Mouse (Mus musculus) v-Abl transformed pro-B cells (cell line): Measurements from ENCODE around the gene Sar1a.

Experiments
- in situ Hi-C, 2 experiments: fragments of 400-800 bp; cut with MboI; formaldehyde crosslinking; loops; one replicate each; pipeline ENCODE4 v1.15.1; 2025; ENCODE audit not compliant: unreplicated experiment in 2 of 2

Sar1a gene

DNA sequence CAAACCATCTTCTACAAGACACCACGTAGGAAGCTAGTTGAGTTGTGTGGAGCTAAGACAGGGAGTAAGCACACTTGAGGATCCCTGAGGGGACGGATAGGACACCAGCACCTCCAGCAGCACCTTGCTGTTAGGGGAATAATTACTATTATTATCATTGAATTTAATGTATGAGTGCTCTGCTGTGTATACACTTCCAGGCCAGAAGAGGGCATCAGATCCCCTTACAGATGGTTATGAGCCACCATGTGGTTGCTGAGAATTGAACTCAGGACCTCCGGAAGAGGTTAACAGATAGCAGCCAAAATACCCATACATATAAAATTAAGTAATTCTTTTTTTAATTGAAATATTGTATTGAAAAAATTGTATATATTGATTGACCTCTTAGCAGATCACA lies 9.3 kb upstream of the Sar1a start:
- in situ Hi-C loops: no loop called here

DNA sequence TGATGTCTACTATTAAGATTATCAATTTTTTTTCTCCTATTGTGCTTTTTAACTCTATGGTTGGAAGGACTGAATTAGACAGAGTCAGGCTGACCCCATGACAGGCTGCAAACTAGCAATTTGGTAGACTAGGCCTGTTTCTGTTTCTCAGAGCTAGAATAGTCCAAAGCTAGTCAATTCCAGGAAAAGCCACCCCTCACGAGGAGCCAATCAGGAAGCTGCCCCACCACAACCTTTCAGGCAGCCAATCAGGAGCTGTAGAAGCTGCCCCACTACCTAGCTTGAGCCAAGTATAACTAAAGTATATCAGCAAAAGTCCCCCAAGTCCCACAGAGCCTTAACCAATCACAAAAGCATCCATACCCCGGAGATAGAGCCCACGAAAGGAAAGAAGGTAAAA lies 4.2 kb upstream of the Sar1a start:
- in situ Hi-C loops: loop anchor here (25.0 kb wide), 3 partner anchors 786 to 1789 kb away; partner anchors contain the start of gene Dnajb12 (in 1 of the 2)

DNA sequence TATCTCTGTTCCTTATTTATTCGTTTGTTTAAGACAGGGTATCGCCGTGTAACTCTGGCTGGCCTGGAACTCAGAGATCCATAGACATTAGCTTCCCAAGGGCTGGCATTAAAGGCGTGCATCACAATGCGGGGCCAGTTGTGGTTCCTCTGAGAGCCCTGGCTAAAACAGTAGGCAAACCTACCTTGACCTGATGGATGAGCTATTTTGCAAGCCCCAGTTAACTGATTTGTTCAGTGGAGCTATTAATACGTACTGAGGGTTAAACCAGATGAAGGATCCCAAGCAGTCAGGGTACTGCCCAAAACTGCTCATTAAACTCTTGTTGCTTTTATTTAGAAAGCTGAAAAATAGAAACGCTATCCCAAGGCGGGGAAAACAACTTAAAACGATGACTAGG lies 554 bp upstream of the Sar1a start:
- in situ Hi-C loops: loop anchor here (25.0 kb wide), 3 partner anchors 783 to 1792 kb away; partner anchors contain the start of gene Dnajb12 (in 1 of the 2)

DNA sequence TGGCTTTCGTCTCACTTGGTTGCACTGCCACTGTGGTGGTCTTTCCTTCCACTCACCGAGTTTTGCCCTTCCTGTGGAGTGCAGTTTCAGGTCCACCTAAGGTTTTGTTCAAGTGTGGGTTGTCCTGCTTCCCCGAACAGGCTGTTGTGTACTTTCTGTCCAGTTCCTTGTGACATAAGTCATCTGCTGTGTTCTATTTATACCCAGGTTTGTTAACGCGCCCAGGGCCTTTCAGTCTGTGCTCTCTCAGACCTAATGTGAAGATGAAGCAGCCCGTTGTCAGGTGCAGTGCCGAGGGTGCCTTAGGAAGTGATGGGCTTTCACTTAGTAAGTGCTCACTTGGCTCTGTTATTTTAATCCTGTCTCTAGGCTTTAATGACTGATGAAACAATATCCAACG lies 9.3 kb downstream of the Sar1a start:
- in situ Hi-C loops: loop anchor here (25.0 kb wide), 3 partner anchors 773 to 1802 kb away; partner anchors contain the start of gene Dnajb12 (in 1 of the 2)

DNA sequence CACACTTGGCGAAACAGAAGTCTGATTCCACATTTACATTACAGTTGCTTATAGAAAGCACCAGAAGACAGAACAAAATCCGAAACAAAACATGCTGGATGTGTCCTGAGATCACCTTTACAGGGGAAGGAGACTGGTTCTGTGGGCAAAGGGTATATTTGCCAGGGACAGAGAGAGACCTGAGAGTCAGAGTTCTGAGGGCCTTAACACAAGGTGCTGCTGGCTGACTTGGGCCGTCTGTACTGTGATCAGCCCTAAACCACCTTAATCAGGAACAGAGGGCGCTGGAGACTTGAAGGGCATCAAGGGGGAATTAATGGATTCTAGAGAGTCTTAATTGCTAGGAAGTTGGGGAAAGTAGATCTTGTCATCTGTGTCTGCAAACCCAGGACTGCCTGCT lies 13.5 kb downstream of the Sar1a start:
- in situ Hi-C loops: loop anchor here (25.0 kb wide), 3 partner anchors 769 to 1806 kb away; partner anchors contain the start of gene Dnajb12 (in 1 of the 2)

DNA sequence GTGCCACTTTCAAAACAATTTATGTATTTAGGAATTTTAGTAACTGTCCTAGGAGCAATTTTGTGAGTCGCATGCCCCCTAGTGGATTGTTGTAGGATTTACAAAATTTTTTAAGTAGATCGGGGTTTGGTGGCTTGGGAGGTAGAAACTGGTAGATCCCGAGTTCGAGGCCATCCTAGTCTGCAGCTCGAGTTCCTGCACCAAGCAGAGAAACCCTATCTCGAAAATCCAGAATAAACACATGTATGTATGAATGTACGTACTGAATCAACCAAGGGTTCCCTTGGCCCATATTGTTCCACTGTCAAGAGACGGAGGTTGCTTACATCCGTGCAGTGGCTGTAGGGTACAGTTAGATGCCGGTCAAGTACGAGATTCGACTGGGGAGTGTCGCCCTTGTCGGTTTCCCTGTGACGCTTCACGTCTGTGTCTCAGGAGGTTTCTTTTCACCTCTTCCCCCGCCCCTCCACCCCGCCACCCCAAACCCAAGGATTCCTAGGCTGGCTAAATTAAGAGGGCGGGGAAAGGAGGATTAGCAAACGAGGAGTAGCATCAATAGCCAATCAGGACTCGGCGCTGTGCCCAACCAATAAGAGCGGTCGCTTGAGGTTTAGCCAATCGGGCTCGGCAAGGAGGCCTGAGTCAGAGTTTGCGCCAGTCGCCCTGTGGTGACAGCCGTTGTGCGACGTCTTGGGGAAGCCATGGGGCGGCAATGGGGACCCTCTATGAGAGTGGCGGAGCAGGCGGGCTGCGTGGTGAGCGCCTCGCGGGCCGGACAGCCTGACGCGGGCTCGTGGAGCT lies 15.0 kb downstream of the Sar1a start, which contains the start of gene Tysnd1:
Tysnd1 (plus strand) TSS at position 645 of the 801 bp plus-strand sequence.
- in situ Hi-C loops: loop anchor here (25.0 kb wide), 3 partner anchors 767 to 1808 kb away; partner anchors contain the start of gene Dnajb12 (in 1 of the 2)

DNA sequence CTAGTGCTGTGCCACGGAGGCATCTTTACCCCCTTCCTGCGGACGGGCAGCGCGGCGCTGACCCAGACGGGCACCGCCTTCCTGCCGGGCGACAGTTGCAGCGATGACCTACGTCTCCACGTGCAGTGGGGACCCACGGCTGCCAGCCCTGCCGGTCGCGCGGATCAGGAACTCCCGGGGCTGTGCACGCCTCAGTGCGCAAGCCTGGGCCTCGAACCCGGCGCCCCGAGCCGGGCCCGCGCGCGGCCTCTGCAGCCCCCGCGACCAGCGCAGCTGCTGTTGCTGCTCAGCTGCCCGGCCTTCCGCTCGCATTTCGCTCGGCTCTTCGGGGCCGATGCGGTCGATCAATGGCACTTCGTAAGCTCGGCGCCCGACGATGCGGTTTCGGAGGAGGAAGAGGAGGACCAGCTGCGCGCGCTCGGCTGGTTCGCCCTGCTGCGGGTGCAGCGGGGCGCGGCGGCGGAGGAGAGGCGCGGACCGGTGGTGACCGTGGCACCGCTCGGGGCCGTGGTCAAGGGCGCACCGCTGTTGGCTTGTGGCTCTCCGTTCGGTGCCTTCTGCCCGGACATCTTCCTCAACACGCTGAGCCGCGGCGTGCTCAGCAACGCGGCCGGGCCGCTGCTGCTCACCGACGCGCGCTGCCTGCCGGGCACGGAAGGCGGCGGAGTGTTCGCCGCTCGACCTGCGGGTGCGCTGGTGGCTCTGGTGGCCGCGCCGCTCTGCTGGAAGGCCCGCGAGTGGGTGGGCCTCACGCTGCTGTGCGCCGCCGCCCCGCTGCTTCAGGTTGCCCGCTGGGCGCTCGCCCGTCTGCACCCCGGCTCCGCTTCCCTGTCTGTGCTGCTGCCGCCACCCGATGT lies 15.8 kb downstream of the Sar1a start:
- in situ Hi-C loops: loop anchor here (25.0 kb wide), 3 partner anchors 766 to 1809 kb away; partner anchors contain the start of gene Dnajb12 (in 1 of the 2)

DNA sequence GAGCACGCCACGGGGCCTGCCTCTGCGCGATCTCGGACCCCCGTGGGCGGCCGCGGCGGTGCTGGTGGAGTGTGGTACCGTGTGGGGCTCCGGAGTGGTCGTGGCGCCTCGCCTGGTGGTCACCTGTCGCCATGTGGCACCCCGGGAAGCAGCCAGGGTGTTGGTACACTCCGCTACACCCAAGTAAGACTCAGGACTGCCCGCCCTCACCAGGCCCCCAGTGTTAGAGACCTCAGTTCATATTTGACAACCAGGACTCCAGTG lies 16.4 kb downstream of the Sar1a start:
- in situ Hi-C loops: loop anchor here (25.0 kb wide), 3 partner anchors 766 to 1809 kb away; partner anchors contain the start of gene Dnajb12 (in 1 of the 2)

DNA sequence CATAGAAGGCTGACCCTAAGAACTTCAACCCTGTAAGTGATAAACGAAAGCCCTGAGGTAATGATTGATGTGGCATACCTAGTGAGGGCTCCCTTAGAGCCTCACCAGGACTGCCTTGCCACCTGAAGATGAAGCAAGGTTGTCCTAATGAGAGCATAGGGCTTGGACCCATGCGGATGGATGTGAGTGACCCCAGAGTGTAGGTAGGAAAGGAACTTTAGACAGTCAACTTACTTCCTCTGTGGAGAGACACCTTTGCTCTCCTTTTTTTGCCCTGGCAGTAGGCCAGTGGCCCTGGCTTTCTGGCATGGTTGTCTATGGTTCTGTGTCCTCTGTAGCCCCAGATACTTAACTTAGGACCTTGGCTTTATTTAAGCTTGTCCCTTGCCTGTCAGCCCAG lies 16.9 kb downstream of the Sar1a start:
- in situ Hi-C loops: loop anchor here (25.0 kb wide), 3 partner anchors 765 to 1810 kb away; partner anchors contain the start of gene Dnajb12 (in 1 of the 2)

DNA sequence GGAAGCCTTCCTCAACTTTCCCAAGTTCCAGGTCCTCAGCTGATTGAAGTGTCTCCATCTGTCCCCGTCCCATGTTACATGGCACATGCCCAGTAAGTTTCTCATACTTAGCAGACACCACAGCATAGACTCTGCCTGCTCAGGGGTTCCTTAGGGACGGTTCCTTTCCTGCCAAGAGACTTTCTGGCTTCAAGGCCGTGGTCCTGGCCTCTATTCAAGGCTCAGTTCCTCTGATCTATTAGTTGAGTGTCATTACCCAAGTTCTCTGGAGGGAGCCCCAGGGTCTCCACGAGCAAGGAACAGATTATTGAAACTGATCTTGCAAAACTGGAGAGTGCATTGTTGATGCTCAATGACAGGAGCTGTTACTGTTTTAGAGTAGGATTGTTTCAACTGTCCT lies 24.6 kb downstream of the Sar1a start:
- in situ Hi-C loops: no loop called here

DNA sequence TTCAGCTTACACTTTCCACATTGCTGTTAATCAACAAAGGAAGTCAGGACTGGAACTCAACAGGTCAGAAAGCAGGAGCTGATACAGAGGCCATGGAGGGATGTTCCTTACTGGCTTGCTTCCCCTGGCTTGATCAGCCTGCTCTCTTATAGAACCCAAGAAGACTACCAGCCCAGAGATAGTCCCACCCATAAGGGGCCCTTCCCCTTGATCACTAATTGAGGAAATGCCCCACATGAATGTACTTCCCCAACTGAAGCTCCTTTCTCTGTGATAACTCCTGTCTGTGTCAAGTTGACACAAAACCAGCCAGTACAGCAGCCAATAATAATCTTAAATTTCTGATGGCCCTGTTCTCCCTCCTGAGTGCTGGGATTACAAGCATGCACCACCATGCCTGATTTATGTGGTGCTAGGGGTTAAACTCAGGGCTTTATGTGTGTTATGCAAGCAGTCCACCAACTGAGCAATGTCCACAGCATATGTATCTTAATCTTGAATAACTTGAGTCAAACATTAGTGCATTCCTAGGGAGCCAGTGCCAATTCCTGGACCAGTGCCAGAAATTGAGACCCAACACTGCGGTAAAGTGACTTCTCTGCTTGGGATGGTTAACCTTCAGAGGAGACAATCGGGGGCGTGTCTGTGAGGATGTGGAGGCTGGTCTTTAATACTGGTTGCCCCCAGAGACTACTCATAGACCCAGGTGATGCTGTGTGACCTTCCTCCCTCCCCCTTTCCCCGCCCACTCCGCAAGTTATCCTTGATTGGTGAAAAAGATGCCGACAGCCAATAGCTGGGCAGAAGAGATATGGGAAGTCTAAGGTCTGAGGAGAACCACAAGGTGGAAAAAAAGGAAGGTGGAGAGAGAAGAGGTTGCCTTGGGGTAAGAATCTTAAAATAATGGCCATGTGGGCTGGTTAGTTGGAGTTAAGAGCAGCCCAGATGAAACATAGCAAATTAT lies 26.6 kb downstream of the Sar1a start:
- in situ Hi-C loops: no loop called here

DNA sequence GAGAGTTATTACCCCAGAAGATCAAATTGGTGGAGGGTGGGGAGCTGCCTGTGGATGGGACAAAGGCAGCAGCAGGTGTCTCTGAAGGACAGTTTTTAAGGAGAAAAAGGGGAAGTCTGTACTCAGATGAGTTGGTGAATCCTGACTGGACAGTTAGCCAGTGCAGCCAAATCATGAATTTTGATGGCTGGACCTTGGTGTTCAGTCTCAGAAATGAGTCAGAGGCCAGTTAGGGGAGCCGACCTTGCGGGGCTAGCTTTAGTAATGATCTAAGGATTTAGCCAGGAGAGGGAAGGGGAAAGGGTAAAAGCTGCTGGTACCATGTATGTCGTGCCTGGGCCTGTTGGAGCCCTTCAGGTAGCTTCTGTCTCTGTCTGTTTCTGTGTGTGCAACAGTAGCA lies 33.5 kb downstream of the Sar1a start:
- in situ Hi-C loops: no loop called here

DNA sequence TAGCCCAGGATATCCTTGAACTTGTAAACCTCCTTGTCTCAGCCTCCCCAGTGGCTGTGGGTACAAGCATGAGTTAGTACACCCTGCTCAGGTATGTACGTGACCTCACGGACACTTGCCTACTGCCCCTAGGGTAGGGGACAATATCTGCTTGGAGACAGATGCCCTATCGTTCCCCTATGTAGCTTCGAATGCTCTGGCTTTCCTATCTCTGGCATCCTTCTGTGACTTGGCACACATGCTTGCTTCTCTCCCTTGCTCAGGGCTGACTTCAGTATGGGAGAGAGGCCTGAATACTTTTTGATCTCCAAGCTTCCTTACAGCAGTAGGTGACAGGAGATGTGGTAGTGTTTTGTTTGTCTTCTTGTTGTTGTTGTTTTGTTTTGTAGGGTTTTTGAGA lies 34.0 kb downstream of the Sar1a start:
- in situ Hi-C loops: no loop called here

DNA sequence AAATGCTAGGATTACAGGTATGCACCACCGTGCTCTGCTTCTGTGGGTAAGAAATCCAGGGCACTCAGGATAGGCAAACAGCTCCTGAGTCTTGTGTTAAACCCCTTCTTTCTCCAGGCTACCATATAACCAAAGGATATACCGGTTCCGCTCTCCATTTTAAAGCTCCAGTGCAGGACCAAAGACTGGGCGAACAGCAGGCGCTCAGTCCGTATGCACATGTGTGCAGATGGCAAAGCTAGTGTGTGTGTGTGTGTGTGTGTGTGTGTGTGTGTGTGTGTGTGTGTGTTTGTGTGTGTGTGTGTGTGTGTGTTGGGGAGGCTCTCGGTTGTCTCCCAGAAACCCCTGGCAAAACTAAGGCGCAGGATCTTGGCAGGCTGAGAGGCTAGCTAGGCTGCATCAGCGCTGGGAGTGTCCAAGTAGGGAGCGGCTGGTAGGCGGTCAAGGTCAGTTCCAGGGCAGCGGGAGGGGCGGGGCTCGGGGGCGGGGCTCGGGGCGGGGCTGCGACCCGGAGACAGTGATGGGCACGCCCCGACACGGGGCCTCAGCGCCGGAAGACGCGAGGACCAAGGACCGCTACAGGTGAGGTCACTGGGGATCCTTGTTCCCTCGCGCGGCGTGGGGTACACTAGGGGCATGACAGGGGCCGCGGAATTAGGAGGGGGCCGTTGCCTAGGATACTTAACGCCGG lies 34.8 kb downstream of the Sar1a start, which contains the start of gene Aifm2:
Aifm2 (plus strand) TSS at position 493 of the 691 bp plus-strand sequence.
- in situ Hi-C loops: no loop called here

DNA sequence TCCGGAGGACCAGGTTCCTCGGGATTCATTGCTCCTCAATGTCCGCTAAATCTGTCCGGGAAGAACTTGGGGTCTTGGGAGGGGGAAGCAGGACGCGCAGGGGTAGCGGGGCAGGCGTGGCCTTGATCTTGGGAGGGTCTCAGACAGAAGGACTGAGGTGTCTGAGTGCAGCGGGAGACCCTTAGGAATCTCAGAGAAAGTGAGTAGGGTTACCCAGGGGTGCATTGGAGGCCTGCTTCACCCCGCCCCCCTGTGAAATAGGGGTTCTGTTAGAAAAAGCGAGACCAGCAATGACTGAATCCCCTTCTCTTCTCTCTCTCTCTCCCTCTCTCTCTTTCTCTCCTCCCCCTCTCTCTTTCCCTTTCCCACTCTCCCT lies 35.4 kb downstream of the Sar1a start:
- in situ Hi-C loops: no loop called here

DNA sequence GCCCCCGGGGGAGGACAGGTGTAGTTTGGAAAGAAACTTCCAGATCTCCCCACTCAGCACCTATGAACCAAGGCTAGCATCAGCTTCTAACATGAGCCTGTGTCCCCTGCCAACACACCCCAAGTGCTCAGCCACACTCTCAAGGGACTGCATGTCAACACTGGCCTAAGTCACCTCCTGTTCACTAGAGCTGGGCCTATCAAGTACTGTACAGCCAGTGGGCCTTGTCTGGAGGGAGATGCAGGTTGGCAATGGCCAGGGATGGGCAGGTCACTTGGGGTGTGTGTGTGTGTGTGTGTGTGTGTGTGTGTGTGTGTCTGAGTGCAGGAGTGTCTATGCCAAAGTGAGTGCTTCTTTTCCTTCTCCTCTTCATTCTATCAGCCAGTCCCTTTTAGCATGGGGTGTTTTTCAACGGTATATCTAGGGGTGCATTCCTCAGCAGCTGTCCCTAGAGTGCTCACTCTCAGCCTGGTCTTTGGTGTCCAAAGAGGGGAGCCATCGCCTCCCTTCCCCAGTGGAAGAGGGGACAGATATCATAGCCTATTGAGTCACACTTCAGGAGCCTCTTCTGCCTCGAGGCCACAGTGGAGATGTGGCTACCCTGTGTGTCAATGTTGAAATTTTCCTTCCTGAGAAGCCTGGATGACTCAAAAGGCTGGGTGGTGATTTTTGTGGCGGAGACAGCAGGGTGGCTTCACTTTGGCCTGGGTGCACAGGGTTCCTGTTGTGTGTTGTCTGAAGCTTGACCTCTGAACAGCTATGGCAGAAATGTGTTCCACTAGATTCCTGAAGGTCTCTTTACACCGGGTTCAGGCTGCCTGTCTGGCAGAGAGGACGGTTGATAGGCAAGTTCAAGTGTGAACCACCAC lies 36.1 kb downstream of the Sar1a start:
- in situ Hi-C loops: no loop called here

DNA sequence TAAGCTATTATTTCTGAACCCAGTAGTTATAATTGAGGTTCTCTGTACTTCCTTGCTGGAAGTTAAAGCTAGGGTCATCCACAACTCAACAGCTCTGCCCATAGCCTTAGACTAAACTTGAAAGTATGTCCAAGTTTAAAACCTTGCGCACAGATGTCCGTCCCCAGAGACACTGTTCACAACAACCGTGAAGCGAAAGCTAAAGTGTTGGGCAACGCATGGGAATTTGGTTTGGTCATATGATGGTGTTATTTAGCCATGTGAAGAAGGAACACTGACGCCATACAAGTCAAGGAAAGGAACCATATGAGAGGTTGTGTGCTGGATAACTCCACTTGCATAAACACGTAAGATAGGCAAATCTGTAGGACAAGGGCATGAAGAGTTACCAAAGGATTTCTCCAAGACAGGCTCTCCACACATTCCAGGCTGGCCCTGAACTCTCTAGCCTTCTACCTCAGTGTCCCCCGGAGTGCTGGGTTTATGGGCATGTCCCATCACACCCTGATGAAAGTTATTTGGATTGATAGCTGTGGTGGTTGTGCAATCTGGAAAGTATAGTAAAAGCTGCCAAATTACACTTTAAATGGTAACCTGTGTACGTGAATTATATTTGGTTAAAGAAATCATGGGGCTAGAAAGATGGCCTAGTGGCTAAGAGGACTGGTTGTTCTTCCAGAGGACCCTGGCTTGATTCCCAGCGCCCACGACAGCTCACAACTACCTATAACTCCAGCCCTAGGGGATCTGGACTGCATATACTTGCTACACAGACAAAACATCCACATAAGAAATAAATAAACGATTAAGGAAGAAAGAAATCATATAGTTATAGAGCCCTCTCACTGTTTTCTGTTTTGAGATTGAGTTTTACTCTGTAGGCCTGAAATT lies 37.6 kb downstream of the Sar1a start:
- in situ Hi-C loops: no loop called here
